Mouse (Mus musculus) fibroblast of lung, adult 2 months (primary cell): ENCODE measurements at regions not wholly inside any gene's neighbourhood (a gene's known extent, or its start where the extent isn't known, plus 50 kb on each side); places are given as distances from the start of the nearest gene placed in this dataset.

Experiments
- DNase-seq: peaks from one replicate; pipeline ENCODE4 v3.0.0-alpha.2; 2011; ENCODE audit warnings: low read depth

GRCm38 (mm10) chr10:38288689-38289283, 532.8 kb downstream of the Rfpl4b start:
- no peak for DNase-seq

GRCm38 (mm10) chr10:38269136-38269535, 552.4 kb downstream of the Rfpl4b start:
- no peak for DNase-seq

GRCm38 (mm10) chr10:38265564-38265963, 556.0 kb downstream of the Rfpl4b start:
- DNase-seq = no peak

- DNase-seq = peak; percentile 40
These were observed 574.8 kb downstream of the Rfpl4b start for GRCm38 (mm10) chr10:38246821-38247220.
